Mouse (Mus musculus) embryonic facial prominence, embryonic 13.5 days (tissue): ENCODE data around the gene Mark3. TPM values are rescaled to one million over a fixed set of nuclear protein-coding genes. Genes with fewer than 3 reads are reported as not detected.
"Not testable (repeated sequence)": the region's sequence is repeated elsewhere in the genome, so short reads cannot be mapped to it uniquely, and the experiment has no call there.

ENCODE experiments used
- ATAC-seq: fragments of 200-750 bp; cut with Nextera tagmentation; 2 replicates; pipeline ENCODE4 v1.8.0; 2017; ENCODE audit warnings: low read depth; ENCODE audit not compliant: insufficient number of reproducible peaks, insufficient read depth, low FRiP score, low TSS enrichment
- H3K27ac ChIP-seq: fragments of 300-500 bp; sonication (generic); 2 replicates; pipeline ENCODE4 v1.5.1; 2015; ENCODE audit warnings: moderate library complexity, mild to moderate bottlenecking, inconsistent platforms
- H3K27me3 ChIP-seq: fragments of 300-500 bp; sonication (generic); 2 replicates; pipeline ENCODE4 v1.6.1; 2015; ENCODE audit warnings: mild to moderate bottlenecking, inconsistent platforms
- H3K36me3 ChIP-seq: fragments of 300-500 bp; sonication (generic); 2 replicates; pipeline ENCODE4 v1.6.1; 2015; ENCODE audit warnings: mild to moderate bottlenecking, inconsistent platforms
- H3K4me1 ChIP-seq: fragments of 300-500 bp; sonication (generic); 2 replicates; pipeline ENCODE4 v1.6.1; 2015; ENCODE audit warnings: inconsistent platforms
- H3K4me2 ChIP-seq: fragments of 300-500 bp; sonication (generic); 2 replicates; pipeline ENCODE4 v1.6.1; 2015; ENCODE audit warnings: moderate library complexity, mild to moderate bottlenecking, inconsistent platforms
- H3K4me3 ChIP-seq: fragments of 300-500 bp; sonication (generic); 2 replicates; pipeline ENCODE4 v1.5.1; 2015; ENCODE audit warnings: mild to moderate bottlenecking, inconsistent platforms
- H3K9ac ChIP-seq: fragments of 300-500 bp; sonication (generic); 2 replicates; pipeline ENCODE4 v1.6.1; 2015; ENCODE audit warnings: mild to moderate bottlenecking, inconsistent platforms
- H3K9me3 ChIP-seq: fragments of 300-500 bp; sonication (generic); 2 replicates; pipeline ENCODE4 v1.6.1; 2016; ENCODE audit warnings: inconsistent platforms
- WGBS: fragments of 180-500 bp; shearing (Covaris S2); methylation state at CpG from one replicate; pipeline ENCODE4 v1.1.7; 2015; ENCODE audit warnings: mixed read lengths; 5-methylcytosine and 5-hydroxymethylcytosine counted together
- polyA plus RNA-seq: library from polyadenylated mRNA; unstranded; fragments of >200 nt; fragmentation: Nextera tagmentation; extraction: Ambion mirVana; gene quantifications from 2 replicates; pipeline ENCODE4 v1.2.1, GENCODE M21; 2015

Mark3 gene
- polyA plus RNA-seq, 1 experiment from 2014 or later: 52.0 TPM

GRCm38 (mm10) chr12:111538292-111539040, 35.9 kb upstream of the Mark3 start:
- ATAC-seq: peak; percentile 49
- Histone ChIP-seq H3K9me3 (no peaks in the 10 kb centered on the region), H3K36me3 (peaks cover 44% of the 10 kb centered on the region), H3K9ac (peak overlapping the region; percentile 98), H3K4me2 (peak overlapping the region; percentile 84), H3K4me1 (peaks cover 30% of the 10 kb centered on the region), H3K4me3 (peak overlapping the region; percentile 96), H3K27ac (peak overlapping the region; percentile 96), H3K27me3 (no peaks in the 10 kb centered on the region)
- under 1% methylated on average over 100 of the region's 111 CpGs for WGBS

DNA sequence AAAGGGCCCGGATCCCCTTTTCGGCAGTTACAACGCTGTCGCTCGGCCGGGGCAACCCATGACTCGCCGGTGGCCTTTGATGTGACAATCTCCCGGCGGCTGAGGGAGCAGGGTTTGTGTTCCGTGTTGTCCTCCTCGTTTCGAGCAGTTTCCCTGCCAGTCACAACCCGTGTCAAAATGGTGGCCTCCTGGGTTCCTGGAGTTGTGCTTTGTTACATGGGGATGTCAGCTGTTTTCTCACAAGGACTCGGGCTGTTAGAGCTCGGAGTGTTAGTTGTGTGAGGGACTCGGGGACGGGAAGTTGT, 35.3 kb upstream of the Mark3 start:
- Histone ChIP-seq H3K9ac (peak overlapping the region; percentile 98), H3K4me2 (peak overlapping the region; percentile 84), H3K27ac (peak overlapping the region; percentile 96), H3K4me3 (peak overlapping the region; percentile 96), H3K36me3 (peaks cover 49% of the 10 kb centered on the region), H3K9me3 (no peaks in the 10 kb centered on the region), H3K4me1 (peaks cover 30% of the 10 kb centered on the region), H3K27me3 (no peaks in the 10 kb centered on the region)
- 2% methylated on average over 18 of the region's 18 CpGs for WGBS
- ATAC-seq: no peak

DNA sequence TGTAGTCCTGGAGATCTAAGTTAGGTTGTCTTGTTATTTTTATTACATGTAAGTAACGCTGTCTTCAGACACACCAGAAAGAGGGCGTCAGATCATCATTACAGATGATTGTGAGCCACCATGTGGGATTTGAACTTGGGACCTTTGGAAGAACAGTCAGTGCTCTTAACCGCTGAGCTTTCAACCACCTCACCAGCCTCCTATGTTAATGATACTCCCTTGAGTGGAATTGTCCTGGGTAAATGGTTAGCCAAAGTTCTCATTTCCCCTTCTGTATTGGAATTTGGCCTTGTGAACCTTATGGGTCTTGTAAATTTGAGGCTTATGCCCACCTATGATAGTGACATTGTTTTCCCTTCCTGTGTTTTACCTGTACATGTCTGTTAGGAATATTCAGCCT, 27.3 kb upstream of the Mark3 start:
- H3K4me3 ChIP-seq: no peak overlapping the region
- H3K27ac ChIP-seq: no peak overlapping the region
- 92% methylated on average over 3 of the region's 3 CpGs for WGBS
- no peak overlapping the region for H3K4me2 ChIP-seq
- H3K36me3 ChIP-seq: peaks cover 50% of the 10 kb centered on the region
- no peaks in the 10 kb centered on the region for H3K9me3 ChIP-seq
- no peaks in the 10 kb centered on the region for H3K4me1 ChIP-seq
- no peak overlapping the region for H3K9ac ChIP-seq
- H3K27me3 ChIP-seq: no peaks in the 10 kb centered on the region
- no peak for ATAC-seq

GRCm38 (mm10) chr12:111548555-111549289, 25.6 kb upstream of the Mark3 start:
- Histone ChIP-seq H3K4me2 (no peak overlapping the region), H3K36me3 (peaks cover 33% of the 10 kb centered on the region), H3K27me3 (no peaks in the 10 kb centered on the region), H3K9ac (no peak overlapping the region), H3K27ac (0 out of 2 replicates have a peak overlapping the region, but pooled peaks have one; percentile 4), H3K4me1 (no peaks in the 10 kb centered on the region), H3K4me3 (no peak overlapping the region), H3K9me3 (no peaks in the 10 kb centered on the region)
- no peak for ATAC-seq
- WGBS: 61% methylated on average over 2 of the region's 2 CpGs

- Histone ChIP-seq H3K36me3 (peaks cover 19% of the 10 kb centered on the region), H3K4me1 (no peaks in the 10 kb centered on the region), H3K9me3 (no peaks in the 10 kb centered on the region), H3K4me3 (no peak overlapping the region), H3K9ac (no peak overlapping the region), H3K4me2 (no peak overlapping the region), H3K27ac (peak overlapping the region; percentile 7; the same call in 1 of the 2 replicates), H3K27me3 (no peaks in the 10 kb centered on the region)
- no peak for ATAC-seq
- 49% methylated on average over 1 of the region's 1 CpGs for WGBS
These were observed 23.6 kb upstream of the Mark3 start for GRCm38 (mm10) chr12:111550679-111551078.

GRCm38 (mm10) chr12:111552342-111552741, 22.0 kb upstream of the Mark3 start:
- no peaks in the 10 kb centered on the region for H3K9me3 ChIP-seq
- H3K4me2 ChIP-seq: no peak overlapping the region
- no peak for ATAC-seq
- H3K4me3 ChIP-seq: no peak overlapping the region
- H3K4me1 ChIP-seq: no peaks in the 10 kb centered on the region
- 64% methylated on average over 8 of the region's 8 CpGs for WGBS
- no peak overlapping the region for H3K9ac ChIP-seq
- no peaks in the 10 kb centered on the region for H3K27me3 ChIP-seq
- H3K27ac ChIP-seq: no peak overlapping the region
- peaks cover 8% of the 10 kb centered on the region for H3K36me3 ChIP-seq

- H3K4me1 ChIP-seq: no peaks in the 10 kb centered on the region
- H3K27me3 ChIP-seq: no peaks in the 10 kb centered on the region
- H3K9me3 ChIP-seq: no peaks in the 10 kb centered on the region
- no peak overlapping the region for H3K4me2 ChIP-seq
- H3K36me3 ChIP-seq: no peaks in the 10 kb centered on the region
- 59% methylated on average over 4 of the region's 4 CpGs for WGBS
- H3K9ac ChIP-seq: no peak overlapping the region
- no peak overlapping the region for H3K27ac ChIP-seq
- H3K4me3 ChIP-seq: no peak overlapping the region
- ATAC-seq: no peak
These were observed 19.0 kb upstream of the Mark3 start for GRCm38 (mm10) chr12:111555357-111555756.

GRCm38 (mm10) chr12:111555893-111556292, 18.4 kb upstream of the Mark3 start:
- H3K27me3 ChIP-seq, H3K9ac ChIP-seq, H3K4me3 ChIP-seq, H3K27ac ChIP-seq, H3K9me3 ChIP-seq, H3K4me1 ChIP-seq, H3K4me2 ChIP-seq, ATAC-seq, H3K36me3 ChIP-seq: not testable (repeated sequence)
- WGBS: 80% methylated on average over 5 of the region's 5 CpGs

GRCm38 (mm10) chr12:111557538-111557937, 16.8 kb upstream of the Mark3 start:
- no peak overlapping the region for H3K4me2 ChIP-seq
- no peaks in the 10 kb centered on the region for H3K9me3 ChIP-seq
- H3K4me1 ChIP-seq: 0 out of 2 replicates have a peak, but pooled peaks cover 4% of the 10 kb centered on the region
- no peak overlapping the region for H3K9ac ChIP-seq
- 64% methylated on average over 6 of the region's 6 CpGs for WGBS
- no peak overlapping the region for H3K27ac ChIP-seq
- no peaks in the 10 kb centered on the region for H3K27me3 ChIP-seq
- ATAC-seq: no peak
- H3K36me3 ChIP-seq: no peaks in the 10 kb centered on the region
- H3K4me3 ChIP-seq: no peak overlapping the region

GRCm38 (mm10) chr12:111558655-111559054, 15.7 kb upstream of the Mark3 start:
- ATAC-seq: no peak
- 52% methylated on average over 2 of the region's 2 CpGs for WGBS
- Histone ChIP-seq H3K27me3 (no peaks in the 10 kb centered on the region), H3K4me2 (no peak overlapping the region), H3K27ac (no peak overlapping the region), H3K4me3 (no peak overlapping the region), H3K4me1 (0 out of 2 replicates have a peak, but pooled peaks cover 7% of the 10 kb centered on the region), H3K9ac (no peak overlapping the region), H3K9me3 (no peaks in the 10 kb centered on the region), H3K36me3 (no peaks in the 10 kb centered on the region)

GRCm38 (mm10) chr12:111559647-111560258, 14.6 kb upstream of the Mark3 start:
- peak overlapping the region; percentile 40 for H3K4me2 ChIP-seq
- H3K4me3 ChIP-seq: peak overlapping the region; percentile 15; the same call in 1 of the 2 replicates
- WGBS: 48% methylated on average over 18 of the region's 18 CpGs
- no peaks in the 10 kb centered on the region for H3K9me3 ChIP-seq
- 0 out of 2 replicates have a peak, but pooled peaks cover 7% of the 10 kb centered on the region for H3K4me1 ChIP-seq
- H3K36me3 ChIP-seq: no peaks in the 10 kb centered on the region
- H3K27ac ChIP-seq: no peak overlapping the region
- H3K9ac ChIP-seq: 0 out of 2 replicates have a peak overlapping the region, but pooled peaks have one; percentile 41
- no peak for ATAC-seq
- H3K27me3 ChIP-seq: no peaks in the 10 kb centered on the region
